Mouse (Mus musculus) inflammation-experienced regulatory T-cells, adult 16 weeks (primary cell): ENCODE results near the gene Cdipt. TPM values are rescaled to one million over a fixed set of nuclear protein-coding genes. Genes with fewer than 3 reads are reported as not detected.

Experiments used
- polyA plus RNA-seq: library from polyadenylated mRNA; unstranded; fragments of 100-300 nt; shearing (Covaris generic); gene quantifications from one replicate; pipeline ENCODE4 v1.2.1, GENCODE M21; 2017

The Cdipt gene
- 358 TPM for polyA plus RNA-seq

DNA sequence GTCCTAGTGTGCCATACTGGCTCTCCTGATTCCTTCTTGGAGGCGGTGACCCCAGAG lies at the start of gene Cdipt:
Gene Cdipt, plus strand, starts transcription at position 22 of the 57 bp plus-strand sequence.

DNA sequence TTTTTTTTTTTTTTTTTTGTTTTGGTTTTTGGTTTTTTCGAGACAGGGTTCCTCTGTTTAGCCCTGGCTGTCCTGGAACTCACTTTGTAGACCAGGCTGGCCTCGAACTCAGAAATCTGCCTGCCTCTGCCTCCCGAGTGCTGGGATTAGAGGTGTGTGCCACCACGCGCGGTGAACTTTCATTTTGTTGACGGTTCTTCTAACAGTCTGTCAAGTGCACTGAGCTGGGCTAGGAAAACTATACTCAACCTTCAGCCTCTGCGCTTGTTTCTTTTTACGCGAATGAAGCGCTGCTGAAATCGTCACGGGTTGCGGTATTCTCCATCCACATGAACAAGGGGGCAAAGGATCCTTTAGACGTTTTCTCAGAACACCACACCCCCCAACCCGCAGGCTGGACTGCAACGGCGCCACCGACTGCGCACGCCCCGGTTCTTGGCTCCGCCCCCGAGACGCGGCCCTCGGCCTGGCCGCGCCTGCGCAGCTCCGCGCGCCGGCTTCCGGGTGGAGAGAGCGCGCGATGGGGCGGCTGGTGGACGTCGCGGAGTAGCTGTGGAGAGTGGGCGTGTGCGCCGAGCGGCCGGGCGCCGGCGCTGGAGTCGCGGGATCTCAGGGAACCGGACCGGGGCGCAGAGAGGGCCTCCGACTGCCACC lies 47.2 kb upstream of the Cdipt start, which contains the start of gene Kctd13:
Gene Kctd13, plus strand, starts transcription at position 496 of the 654 bp plus-strand sequence.

DNA sequence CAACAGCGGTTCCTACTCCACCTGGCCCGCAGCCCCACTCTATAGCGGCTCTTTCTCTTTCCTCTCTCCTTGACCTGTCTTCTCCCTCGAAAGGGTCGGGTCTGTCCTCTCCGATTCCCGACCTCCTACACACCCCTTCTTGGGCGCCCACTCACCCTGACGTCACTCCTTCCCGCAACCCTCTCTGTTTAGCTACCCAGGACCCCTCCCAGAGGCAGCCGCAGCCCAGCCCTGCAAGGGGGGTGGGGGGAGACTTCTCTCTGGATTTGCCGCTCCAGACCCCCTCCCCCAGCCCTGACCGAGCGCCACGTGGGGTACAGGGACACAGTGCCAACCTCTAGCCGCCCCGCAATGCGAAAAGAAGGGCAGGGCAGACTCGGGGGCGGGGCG lies 26.3 kb upstream of the Cdipt start, which contains the start of gene Asphd1:
Gene Asphd1, minus strand, starts transcription at position 180 of the 390 bp plus-strand sequence.

DNA sequence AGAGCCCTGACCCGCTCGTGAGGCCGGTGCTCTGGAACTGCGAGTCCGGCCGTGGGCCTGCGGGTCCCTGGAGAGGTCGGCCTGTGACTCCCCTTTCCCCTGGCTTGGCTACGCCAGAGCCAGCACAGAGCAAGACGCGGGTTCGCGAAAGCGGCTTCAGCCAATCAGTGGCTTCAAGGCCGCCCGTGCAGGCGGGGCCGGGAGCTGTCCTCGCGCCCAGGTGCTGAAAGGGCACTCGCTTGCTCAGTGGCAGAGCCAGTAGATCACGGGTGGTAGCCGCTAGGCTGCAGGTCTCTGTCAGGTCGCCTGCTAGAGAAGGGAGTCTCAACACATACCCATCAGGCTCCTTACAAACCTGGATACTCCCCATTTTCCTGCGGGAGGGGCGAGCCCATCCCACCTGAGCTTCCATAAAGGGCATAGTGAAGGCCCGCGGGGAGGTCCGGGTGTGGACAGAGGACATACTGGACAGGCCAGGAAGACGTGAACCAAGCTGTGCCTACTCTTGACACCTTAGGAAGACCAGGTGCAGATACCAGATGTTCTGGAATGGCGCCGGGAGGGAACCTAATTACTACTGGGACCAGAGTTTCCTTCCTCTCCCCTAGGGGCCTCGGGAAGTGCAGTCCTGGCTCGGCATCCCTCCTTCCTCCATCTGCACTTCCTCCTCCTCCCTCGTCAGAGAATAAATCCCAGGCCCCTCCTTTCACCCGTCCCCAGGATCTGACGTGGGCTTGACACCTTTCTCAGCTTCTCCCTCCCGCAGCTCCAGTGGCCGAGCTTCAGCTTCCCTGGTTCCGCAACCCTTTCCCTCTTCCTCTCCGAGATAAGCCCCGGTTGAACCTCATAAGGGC lies 25.7 kb upstream of the Cdipt start, which contains the start of gene Sez6l2:
Gene Sez6l2, plus strand, starts transcription at position 771 of the 854 bp plus-strand sequence.

DNA sequence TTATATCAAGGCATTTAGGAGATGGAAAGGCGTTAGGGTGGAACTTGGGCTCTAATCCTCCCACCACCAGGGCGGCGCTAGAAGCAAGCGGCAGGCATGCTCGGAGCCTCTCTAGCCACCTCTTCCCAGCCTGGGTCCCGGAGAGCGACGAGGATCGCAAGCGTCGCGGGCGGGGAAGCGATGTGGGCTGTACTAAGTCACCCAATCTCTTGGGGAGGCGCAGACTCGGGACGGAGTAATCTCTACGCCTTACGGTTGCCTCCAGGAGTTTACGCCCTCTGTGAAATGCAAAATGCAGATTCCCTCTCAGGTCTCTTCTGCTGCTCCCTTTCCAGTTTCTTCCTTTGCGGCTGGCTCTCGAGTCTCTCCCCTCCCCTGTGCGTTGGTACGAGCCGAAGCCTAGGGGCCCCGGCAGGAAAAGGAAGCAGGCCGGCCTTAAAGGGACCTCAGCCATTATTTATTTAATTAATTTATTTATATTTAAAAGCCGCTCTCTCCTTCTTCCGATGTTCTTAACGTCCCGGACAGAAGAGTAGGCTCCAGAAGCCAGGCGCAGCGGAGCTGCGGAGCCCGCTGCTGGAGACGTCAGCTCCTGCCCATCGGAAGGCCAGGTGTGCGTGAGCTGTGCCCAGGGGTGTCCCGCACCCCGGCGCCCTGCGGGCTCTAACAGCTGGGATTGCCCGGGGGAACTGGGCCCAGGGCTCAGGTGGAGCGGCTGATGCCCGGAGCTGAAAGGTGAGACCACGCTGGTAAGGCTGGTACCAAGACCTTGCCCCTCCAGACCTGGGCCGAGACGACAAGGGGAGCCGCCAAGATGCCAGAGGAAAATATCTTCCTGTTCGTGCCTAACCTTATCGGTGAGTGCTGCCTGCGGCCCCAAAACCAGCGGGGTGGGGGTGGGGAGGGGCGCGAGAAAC lies 494 bp downstream of the Cdipt start, which contains the start of gene Cdiptos:
Gene Cdiptos, minus strand, starts transcription at position 149 of the 917 bp plus-strand sequence.

DNA sequence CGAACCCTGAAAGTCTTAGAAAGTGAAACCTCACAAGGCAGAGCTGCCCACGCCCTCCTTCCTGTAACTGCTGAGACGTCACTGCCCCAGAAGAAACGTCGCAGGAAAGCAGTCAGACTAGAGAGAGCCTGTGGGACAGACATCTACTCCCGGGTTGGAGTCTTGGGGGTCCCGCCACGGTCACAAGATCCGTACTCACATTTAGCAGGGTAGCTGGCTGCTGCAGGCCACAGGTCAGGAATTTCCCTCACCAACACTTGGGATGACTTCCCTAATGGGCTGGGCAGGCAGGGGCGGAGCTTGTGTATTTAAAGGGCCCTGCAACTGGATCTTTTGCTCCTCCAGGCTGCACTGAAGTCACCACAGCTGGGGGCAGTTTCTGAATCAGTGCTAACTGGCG lies 38.6 kb downstream of the Cdipt start, which contains the start of gene Mvp:
Gene Mvp, minus strand, starts transcription at position 302 of the 400 bp plus-strand sequence.

DNA sequence TGATC lies 40.6 kb downstream of the Cdipt start, which contains the start of gene Pagr1b:
Gene Pagr1b, minus strand, starts transcription at position 4 of the 5 bp plus-strand sequence.

DNA sequence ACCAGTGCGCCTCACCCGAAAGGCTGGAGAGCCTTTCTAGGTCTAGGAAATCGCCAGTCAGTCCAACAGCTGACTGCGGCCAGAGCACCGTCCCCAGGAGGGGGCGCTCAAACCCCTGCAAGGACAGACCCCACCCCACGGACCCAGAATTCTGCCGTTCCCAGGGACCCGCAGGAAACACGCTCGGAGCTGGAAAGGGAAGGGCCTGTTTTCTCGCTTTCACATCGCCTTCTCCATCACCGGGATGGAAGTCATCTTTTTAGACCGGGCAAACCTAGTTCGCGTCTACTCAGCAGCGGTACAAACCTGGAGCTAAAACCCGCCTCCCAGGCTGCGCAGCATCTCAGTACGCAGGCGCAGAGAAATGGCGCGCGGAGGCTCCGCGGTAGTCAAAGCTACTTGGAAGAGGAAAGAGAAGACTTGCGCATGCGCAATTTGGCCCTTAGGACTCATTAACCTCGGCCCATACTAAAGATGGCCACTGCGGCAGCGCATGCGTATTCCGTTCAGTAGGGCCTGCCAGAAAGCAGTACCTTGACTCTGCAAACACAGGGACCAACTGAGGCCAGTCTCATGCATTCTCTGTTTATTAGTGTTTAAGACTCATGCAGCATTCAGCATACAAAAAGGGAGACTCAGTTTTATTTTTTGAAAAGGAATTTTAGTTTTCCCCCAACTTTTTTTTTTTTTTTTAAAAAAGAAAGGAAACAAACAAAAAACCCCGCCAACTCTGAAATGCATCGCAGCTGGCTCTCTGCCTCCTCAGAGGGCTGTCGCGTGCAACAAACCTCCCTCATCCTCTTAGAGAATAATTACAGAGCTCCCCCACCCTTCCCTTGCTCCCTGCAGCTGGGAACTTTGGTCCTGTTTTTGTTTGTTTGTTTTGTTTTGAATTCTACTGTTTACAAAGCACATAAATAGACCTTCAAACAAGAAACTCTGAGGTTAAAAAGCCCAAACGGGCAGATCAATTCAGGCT lies 41.5 kb downstream of the Cdipt start, which contains the start of gene Pagr1a:
Gene Pagr1a, minus strand, starts transcription at position 382 of the 979 bp plus-strand sequence.

DNA sequence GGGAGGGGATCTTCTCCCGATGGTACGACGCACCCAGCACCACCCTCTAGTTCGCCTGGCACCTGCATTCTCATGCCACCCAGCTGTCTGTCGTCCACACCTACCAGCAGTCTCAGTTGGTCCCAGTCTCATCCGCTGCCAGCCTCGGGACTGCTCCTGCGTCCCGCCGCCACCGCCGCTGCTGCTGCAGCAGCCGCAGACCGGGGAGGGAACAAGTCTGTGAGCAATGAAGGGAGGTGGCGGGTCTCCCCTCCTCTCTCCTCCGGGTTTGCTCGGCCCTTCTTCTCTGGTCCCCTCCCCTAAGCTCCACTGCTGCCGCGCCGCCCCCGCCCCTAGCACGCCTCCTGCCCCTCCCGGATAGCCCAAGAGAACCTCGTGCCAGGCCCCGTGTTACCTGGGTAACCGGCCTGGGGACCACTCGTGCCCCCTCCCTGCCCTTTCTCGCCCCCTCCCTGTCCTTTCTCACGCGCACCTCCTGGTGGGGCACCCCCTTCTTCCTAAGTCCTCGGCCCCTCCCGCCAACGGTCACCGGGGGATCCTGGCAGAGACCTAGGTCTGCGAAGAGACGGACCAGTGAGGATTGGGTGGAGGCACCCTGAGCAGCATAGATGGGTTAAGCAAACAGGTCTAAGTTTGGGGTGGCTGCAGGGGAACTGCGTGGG lies 45.3 kb downstream of the Cdipt start, which contains the start of the genes Gm42742 and Prrt2:
Gene Gm42742, minus strand, starts transcription at position 197 of the 662 bp plus-strand sequence.
Gene Prrt2, minus strand, starts transcription at position 311 of the 662 bp plus-strand sequence.

DNA sequence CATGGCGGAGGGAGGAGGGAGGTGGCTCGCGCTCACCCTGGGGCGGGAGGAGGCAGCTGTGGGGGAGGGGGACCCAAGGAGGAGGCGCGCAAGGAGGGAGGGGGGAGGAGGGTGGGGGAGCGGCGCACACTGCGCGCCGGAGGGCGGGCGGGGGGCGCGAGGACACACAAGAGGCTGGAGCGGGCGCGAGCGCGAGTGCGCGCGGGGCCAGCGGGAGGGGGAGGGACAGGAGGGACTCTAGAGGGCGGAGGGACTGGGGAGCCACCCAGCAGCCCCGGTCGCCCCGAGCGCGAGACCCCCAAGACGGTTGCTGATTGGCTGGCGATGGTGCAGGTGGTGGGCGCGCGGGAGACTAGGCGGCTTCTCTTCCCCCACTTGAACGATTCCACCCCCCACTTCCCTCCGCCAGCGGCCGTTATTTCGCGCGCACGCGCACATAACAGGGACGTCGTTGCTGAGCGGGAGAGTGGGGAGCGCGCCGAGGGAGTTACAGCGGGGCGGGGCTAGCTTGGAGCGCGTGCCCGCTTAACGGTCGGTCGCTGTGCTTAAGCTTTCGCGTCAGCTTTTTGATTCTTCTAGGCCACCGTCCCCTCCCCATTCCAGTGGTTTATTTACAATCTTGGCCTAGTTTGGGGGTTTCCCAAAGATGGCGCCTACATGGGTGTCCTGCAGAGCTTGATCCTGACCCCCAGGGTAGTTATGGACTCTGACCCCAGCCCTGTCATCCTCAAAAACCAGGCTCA lies 51.4 kb downstream of the Cdipt start, which contains the start of gene Maz:
Gene Maz, minus strand, starts transcription at position 54 of the 743 bp plus-strand sequence.

Other genes with a start within 250 kb of the Cdipt start
- 33.0 TPM for gene Mapk3, start 216.3 kb upstream of the Cdipt start, polyA plus RNA-seq
- 1.9 TPM for gene Gdpd3, start 209.6 kb upstream of the Cdipt start, polyA plus RNA-seq
- gene Ypel3, start 199.0 kb upstream of the Cdipt start, polyA plus RNA-seq: 379 TPM
- gene Tbx6, start 194.4 kb upstream of the Cdipt start, polyA plus RNA-seq: 4.7 TPM
- gene Ppp4c, start 183.4 kb upstream of the Cdipt start, polyA plus RNA-seq: 458 TPM
- gene Fam57b, start 178.2 kb upstream of the Cdipt start, polyA plus RNA-seq: not detected
- gene 4930451I11Rik, start 144.3 kb upstream of the Cdipt start, polyA plus RNA-seq: not detected
- gene Doc2a, start 128.5 kb upstream of the Cdipt start, polyA plus RNA-seq: not detected
- gene Hirip3, start 113.9 kb upstream of the Cdipt start, polyA plus RNA-seq: 18.3 TPM
- gene Ino80e, start 113.5 kb upstream of the Cdipt start, polyA plus RNA-seq: 103 TPM
- gene Taok2, start 91.2 kb upstream of the Cdipt start, polyA plus RNA-seq: 71.5 TPM
- gene Tmem219, start 53.0 kb upstream of the Cdipt start, polyA plus RNA-seq: 50.5 TPM
- 12.3 TPM for gene Kctd13, start 47.0 kb upstream of the Cdipt start, polyA plus RNA-seq
- gene Asphd1, start 26.3 kb upstream of the Cdipt start, polyA plus RNA-seq: not detected
- gene Sez6l2, start 25.4 kb upstream of the Cdipt start, polyA plus RNA-seq: 0.65 TPM
- gene Cdiptos, start 184 bp downstream of the Cdipt start, polyA plus RNA-seq: 3.1 TPM
- 61.2 TPM for gene Mvp, start 38.7 kb downstream of the Cdipt start, polyA plus RNA-seq
- gene Pagr1b, start 40.6 kb downstream of the Cdipt start, polyA plus RNA-seq: 1.2 TPM
- gene Pagr1a, start 41.4 kb downstream of the Cdipt start, polyA plus RNA-seq: 166 TPM
- 47.3 TPM for gene Gm42742, start 45.2 kb downstream of the Cdipt start, polyA plus RNA-seq
- gene Prrt2, start 45.3 kb downstream of the Cdipt start, polyA plus RNA-seq: 27.4 TPM
- gene Maz, start 51.1 kb downstream of the Cdipt start, polyA plus RNA-seq: 27.5 TPM
- gene Kif22, start 66.6 kb downstream of the Cdipt start, polyA plus RNA-seq: 16.5 TPM
- gene Zg16, start 111.4 kb downstream of the Cdipt start, polyA plus RNA-seq: not detected
- 449 TPM for gene AI467606, start 115.4 kb downstream of the Cdipt start, polyA plus RNA-seq
- gene Qprt, start 146.3 kb downstream of the Cdipt start, polyA plus RNA-seq: 19.6 TPM
- 78.6 TPM for gene Spn, start 161.9 kb downstream of the Cdipt start, polyA plus RNA-seq
- gene Cd2bp2, start 220.1 kb downstream of the Cdipt start, polyA plus RNA-seq: 89.7 TPM
- 11.7 TPM for gene Tbc1d10b, start 232.6 kb downstream of the Cdipt start, polyA plus RNA-seq
- gene Mylpf, start 233.0 kb downstream of the Cdipt start, polyA plus RNA-seq: 18.9 TPM